Mouse (Mus musculus): Measurements from ENCODE around the gene Serpina3n.
"Not testable (repeated sequence)": the region's sequence is repeated elsewhere in the genome, so short reads cannot be mapped to it uniquely, and the experiment has no call there.

DNA sequence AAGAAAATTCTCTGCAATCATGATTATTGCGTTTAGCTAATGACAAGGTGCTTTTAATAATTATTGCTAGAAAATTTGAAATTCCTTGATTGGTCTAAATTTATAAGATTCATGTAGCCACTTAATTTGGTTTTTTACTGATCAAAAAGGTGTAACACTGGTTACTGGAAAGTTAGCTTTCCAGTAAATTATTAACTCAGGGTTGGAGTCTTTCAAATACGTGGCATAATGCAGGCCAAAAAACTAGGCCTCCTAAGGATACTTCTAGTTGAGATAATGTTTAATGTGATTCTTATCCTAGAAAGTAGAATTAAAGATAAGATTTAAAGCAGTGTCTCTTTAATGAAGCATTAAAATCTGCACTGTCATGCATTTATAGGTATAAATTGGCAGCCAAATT is 28.2 kb upstream of the Serpina3n start:
- TF ChIP-seq CTCF (IDR thresholded peaks at IDR 0.05; ENCODE audit: borderline replicate concordance, control insufficient read depth, extremely low read depth, insufficient read depth, low read length, poor library complexity); POLR2A (IDR thresholded peaks at IDR 0.05; ENCODE audit: control insufficient read depth, extremely low read depth, insufficient read depth, low read length, poor library complexity): not testable (repeated sequence)

Data from thymus, adult 2 months (tissue).